Mouse (Mus musculus): Measurements from ENCODE around the gene Tubb4a. TPM values are rescaled to one million over a fixed set of nuclear protein-coding genes. Genes with fewer than 3 reads are reported as not detected.
"Not testable (repeated sequence)": the region's sequence is repeated elsewhere in the genome, so short reads cannot be mapped to it uniquely, and the experiment has no call there.

Tubb4a gene
- 12.6 and 14.6 TPM in 2 replicates for polyA plus RNA-seq (2015; fragmentation: Nextera tagmentation; extraction: Ambion mirVana)

GRCm38 (mm10) chr17:57087049-57087832 lies at the start of gene Tubb4a:
Tubb4a (minus strand) TSS chr17:57087782.
- no peaks in the 10 kb centered on the region for H3K9me3 ChIP-seq (ENCODE audit: control insufficient read depth)
- H3K27ac ChIP-seq (ENCODE audit: low read depth, low read length) = no peak within 1 kb of the TSS
- H3K36me3 ChIP-seq (ENCODE audit: control insufficient read depth, insufficient read depth) = no peaks in the 10 kb centered on the region
- peak within 1 kb of the TSS; percentile 54 for H3K4me2 ChIP-seq (replicated peaks; ENCODE audit: low read depth)
- H3K27me3 ChIP-seq (replicated peaks; ENCODE audit: control insufficient read depth, insufficient read depth, low read length) = no peaks in the 10 kb centered on the region
- ATAC-seq = peak; percentile 20; the same call in 1 of the 2 replicates
- WGBS = 2% methylated on average over 31 of the region's 31 CpGs
- peak within 1 kb of the TSS; percentile 34; the same call in 1 of the 2 replicates for H3K9ac ChIP-seq (ENCODE audit: low read depth, low read length)
- no peaks in the 10 kb centered on the region for H3K4me1 ChIP-seq (replicated peaks; ENCODE audit: control insufficient read depth, insufficient read depth, low read length)
- peak; percentile 18; the same call in 1 of the 2 replicates for TF ChIP-seq CTCF (IDR thresholded peaks at IDR 0.05; ENCODE audit: low read depth)
- peak within 1 kb of the TSS; percentile 23 for H3K4me3 ChIP-seq (ENCODE audit: low read depth, low read length)

GRCm38 (mm10) chr17:57135635-57136034 lies 48.1 kb upstream of the Tubb4a start:
- WGBS = 88% methylated on average over 3 of the region's 3 CpGs
- no peak for ATAC-seq
- no peak overlapping the region for H3K4me2 ChIP-seq (replicated peaks; ENCODE audit: low read depth)
- H3K27me3 ChIP-seq (replicated peaks; ENCODE audit: control insufficient read depth, insufficient read depth, low read length) = no peaks in the 10 kb centered on the region
- no peak overlapping the region for H3K9ac ChIP-seq (ENCODE audit: low read depth, low read length)
- no peak overlapping the region for H3K4me3 ChIP-seq (ENCODE audit: low read depth, low read length)
- H3K36me3 ChIP-seq (ENCODE audit: control insufficient read depth, insufficient read depth) = no peaks in the 10 kb centered on the region
- no peak for TF ChIP-seq CTCF (IDR thresholded peaks at IDR 0.05; ENCODE audit: low read depth)
- H3K9me3 ChIP-seq (ENCODE audit: control insufficient read depth) = no peaks in the 10 kb centered on the region
- H3K27ac ChIP-seq (ENCODE audit: low read depth, low read length) = no peak overlapping the region
- no peaks in the 10 kb centered on the region for H3K4me1 ChIP-seq (replicated peaks; ENCODE audit: control insufficient read depth, insufficient read depth, low read length)

- H3K4me1 ChIP-seq (replicated peaks; ENCODE audit: control insufficient read depth, insufficient read depth, low read length) = no peaks in the 10 kb centered on the region
- no peaks in the 10 kb centered on the region for H3K36me3 ChIP-seq (ENCODE audit: control insufficient read depth, insufficient read depth)
- ATAC-seq = no peak
- 76% methylated on average over 2 of the region's 2 CpGs for WGBS
- H3K9me3 ChIP-seq (ENCODE audit: control insufficient read depth) = no peaks in the 10 kb centered on the region
- TF ChIP-seq CTCF (IDR thresholded peaks at IDR 0.05; ENCODE audit: low read depth) = no peak
- H3K4me2 ChIP-seq (replicated peaks; ENCODE audit: low read depth) = no peak overlapping the region
- H3K27me3 ChIP-seq (replicated peaks; ENCODE audit: control insufficient read depth, insufficient read depth, low read length) = no peaks in the 10 kb centered on the region
- H3K9ac ChIP-seq (ENCODE audit: low read depth, low read length) = no peak overlapping the region
- no peak overlapping the region for H3K4me3 ChIP-seq (ENCODE audit: low read depth, low read length)
- H3K27ac ChIP-seq (ENCODE audit: low read depth, low read length) = no peak overlapping the region
Measured at GRCm38 (mm10) chr17:57134693-57135092, 47.1 kb upstream of the Tubb4a start.

- H3K4me1 ChIP-seq (replicated peaks; ENCODE audit: control insufficient read depth, insufficient read depth, low read length); H3K27me3 ChIP-seq (replicated peaks; ENCODE audit: control insufficient read depth, insufficient read depth, low read length); ATAC-seq; H3K36me3 ChIP-seq (ENCODE audit: control insufficient read depth, insufficient read depth); H3K4me3 ChIP-seq (ENCODE audit: low read depth, low read length); H3K27ac ChIP-seq (ENCODE audit: low read depth, low read length); H3K9ac ChIP-seq (ENCODE audit: low read depth, low read length); H3K9me3 ChIP-seq (ENCODE audit: control insufficient read depth); H3K4me2 ChIP-seq (replicated peaks; ENCODE audit: low read depth): not testable (repeated sequence)
- WGBS = 9% methylated on average over 3 of the region's 3 CpGs
Measured at GRCm38 (mm10) chr17:57134021-57134420, 46.4 kb upstream of the Tubb4a start.

GRCm38 (mm10) chr17:57131793-57132192 lies 44.2 kb upstream of the Tubb4a start:
- ATAC-seq = no peak
- WGBS = 91% methylated on average over 1 of the region's 1 CpGs

GRCm38 (mm10) chr17:57125853-57126622 lies 38.5 kb upstream of the Tubb4a start:
- H3K4me3 ChIP-seq (ENCODE audit: low read depth, low read length) = no peak overlapping the region
- WGBS = 61% methylated on average over 3 of the region's 3 CpGs
- no peak overlapping the region for H3K27ac ChIP-seq (ENCODE audit: low read depth, low read length)
- H3K27me3 ChIP-seq (replicated peaks; ENCODE audit: control insufficient read depth, insufficient read depth, low read length) = no peaks in the 10 kb centered on the region
- no peak overlapping the region for H3K4me2 ChIP-seq (replicated peaks; ENCODE audit: low read depth)
- no peak overlapping the region for H3K9ac ChIP-seq (ENCODE audit: low read depth, low read length)
- no peaks in the 10 kb centered on the region for H3K9me3 ChIP-seq (ENCODE audit: control insufficient read depth)
- H3K36me3 ChIP-seq (ENCODE audit: control insufficient read depth, insufficient read depth) = no peaks in the 10 kb centered on the region
- H3K4me1 ChIP-seq (replicated peaks; ENCODE audit: control insufficient read depth, insufficient read depth, low read length) = no peaks in the 10 kb centered on the region
- ATAC-seq = no peak
- no peak for TF ChIP-seq CTCF (IDR thresholded peaks at IDR 0.05; ENCODE audit: low read depth)

More at GRCm38 (mm10) chr17:57131793-57132192, 44.2 kb upstream of the Tubb4a start:
- Histone ChIP-seq H3K4me1 (replicated peaks; ENCODE audit: control insufficient read depth, insufficient read depth, low read length) (no peaks in the 10 kb centered on the region), H3K4me3 (ENCODE audit: low read depth, low read length) (no peak overlapping the region), H3K27ac (ENCODE audit: low read depth, low read length) (no peak overlapping the region), H3K4me2 (replicated peaks; ENCODE audit: low read depth) (no peak overlapping the region), H3K9ac (ENCODE audit: low read depth, low read length) (no peak overlapping the region), H3K9me3 (ENCODE audit: control insufficient read depth) (no peaks in the 10 kb centered on the region), H3K36me3 (ENCODE audit: control insufficient read depth, insufficient read depth) (no peaks in the 10 kb centered on the region), H3K27me3 (replicated peaks; ENCODE audit: control insufficient read depth, insufficient read depth, low read length) (no peaks in the 10 kb centered on the region)
- no peak for TF ChIP-seq CTCF (IDR thresholded peaks at IDR 0.05; ENCODE audit: low read depth)

All from intestine, postnatal 0 days (tissue).